Mouse (Mus musculus): Measurements from ENCODE around the gene Glyr1.

The Glyr1 gene

GRCm38 (mm10) chr16:5049774-5050234, at the start of gene Glyr1, which contains the start of gene Ubn1:
TSS of gene Glyr1 (minus strand) at chr16:5049863.
TSS of gene Ubn1 (plus strand) at chr16:5050057.
- peak; percentile 100 for DNase-seq

DNA sequence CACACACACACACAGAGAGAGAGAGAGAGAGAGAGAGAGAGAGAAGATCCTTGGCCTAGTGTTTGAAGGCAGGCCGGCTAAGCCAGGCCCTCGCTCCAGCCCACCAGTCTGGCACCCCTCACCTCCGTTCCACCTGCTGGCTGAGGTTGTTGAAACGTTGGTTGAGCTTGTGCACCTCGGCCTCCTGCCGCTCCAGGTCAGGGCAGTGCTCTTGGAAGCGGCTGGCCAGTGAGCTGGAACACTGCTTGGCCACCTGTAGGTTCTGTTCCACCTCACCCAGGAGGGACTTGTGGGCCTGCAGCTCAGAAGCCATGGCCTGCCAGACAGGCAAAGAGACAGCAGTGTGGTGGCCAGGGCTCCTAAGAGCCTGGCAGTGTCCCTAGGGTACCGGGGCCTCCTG, 46.8 kb upstream of the Glyr1 start:
- peak in 1 of 2 experiments; percentile 43 for DNase-seq

DNA sequence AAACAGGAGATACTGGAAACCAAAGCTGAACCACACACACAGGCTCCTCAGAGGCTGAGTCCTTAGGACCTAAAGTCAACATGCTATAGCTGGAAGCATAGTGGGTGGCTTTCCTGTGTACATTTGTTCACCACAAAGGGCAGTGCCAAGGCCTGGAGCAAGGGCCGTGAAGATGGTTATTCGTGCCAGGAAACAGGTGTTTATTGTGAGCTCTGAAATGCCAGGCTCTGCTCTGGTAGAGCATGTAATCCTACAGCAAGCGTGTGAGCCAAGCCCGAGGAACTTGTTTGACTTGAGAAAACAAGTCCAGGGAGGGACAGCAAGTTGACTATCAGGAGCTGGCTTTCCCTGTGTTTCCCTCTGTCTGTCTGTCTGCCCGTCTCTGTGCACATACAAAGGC, 43.6 kb upstream of the Glyr1 start:
- DNase-seq: peak; percentile 27 to 45

- DNase-seq: no peak
Observed at GRCm38 (mm10) chr16:5089021-5089420, 39.4 kb upstream of the Glyr1 start.

DNA sequence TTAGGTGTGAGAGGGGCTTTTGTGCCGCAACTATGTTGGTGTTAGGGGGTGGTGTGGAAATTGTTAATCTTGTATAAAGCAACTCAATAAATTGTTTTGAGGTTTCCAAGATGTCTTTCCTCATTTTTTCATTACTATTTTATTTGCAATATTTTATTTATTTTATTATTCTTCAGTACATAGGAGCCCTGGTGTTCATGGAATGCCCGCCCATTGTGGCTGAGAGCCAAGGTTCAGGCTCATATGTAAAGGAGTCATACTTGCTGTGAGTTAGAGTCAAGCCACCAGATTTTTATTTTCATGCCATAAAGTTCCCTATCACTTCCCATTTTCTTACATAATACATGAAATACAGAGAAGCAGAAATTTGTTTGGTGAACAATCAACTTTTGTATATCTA, 36.5 kb upstream of the Glyr1 start:
- DNase-seq: peak in 1 of 2 experiments; percentile 23

- DNase-seq: no peak
Observed at GRCm38 (mm10) chr16:5085196-5085595, 35.5 kb upstream of the Glyr1 start.

GRCm38 (mm10) chr16:5074341-5074740, 24.7 kb upstream of the Glyr1 start:
- no peak for DNase-seq

GRCm38 (mm10) chr16:5071974-5072373, 22.3 kb upstream of the Glyr1 start:
- no peak for DNase-seq

- no peak for DNase-seq
Observed at GRCm38 (mm10) chr16:5070321-5070720, 20.7 kb upstream of the Glyr1 start.

DNA sequence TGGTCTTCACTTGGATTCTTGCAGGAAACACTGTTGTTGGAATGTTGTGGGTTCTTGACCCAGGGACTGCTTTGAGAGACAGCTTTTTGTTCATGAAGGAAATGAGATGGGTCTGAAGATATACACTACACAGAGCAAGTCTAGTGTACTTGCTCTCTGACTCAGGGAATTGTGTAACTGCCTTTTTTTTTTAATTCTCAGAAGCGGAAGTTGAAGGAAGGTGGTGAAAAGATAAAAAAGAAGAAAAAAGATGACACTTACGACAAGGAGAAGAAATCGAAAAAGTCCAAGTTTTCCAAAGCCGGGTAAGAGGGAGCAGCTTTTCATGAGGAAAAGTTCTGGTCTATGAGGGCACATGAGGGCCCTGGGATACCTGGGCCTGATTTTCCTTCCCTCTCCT, 13.8 kb upstream of the Glyr1 start:
- no peak for DNase-seq

GRCm38 (mm10) chr16:5058114-5058513, 8.5 kb upstream of the Glyr1 start:
- DNase-seq: peak in 1 of 2 experiments; percentile 11

- peak; percentile 83 to 92 for DNase-seq
Observed at GRCm38 (mm10) chr16:5050251-5051110, 818 bp upstream of the Glyr1 start.

- DNase-seq: no peak
Observed at GRCm38 (mm10) chr16:5049182-5049773, 385 bp downstream of the Glyr1 start.

GRCm38 (mm10) chr16:5045322-5045721, 4.3 kb downstream of the Glyr1 start:
- DNase-seq: no peak

GRCm38 (mm10) chr16:5036649-5037234, 12.9 kb downstream of the Glyr1 start:
- DNase-seq: no peak

DNA sequence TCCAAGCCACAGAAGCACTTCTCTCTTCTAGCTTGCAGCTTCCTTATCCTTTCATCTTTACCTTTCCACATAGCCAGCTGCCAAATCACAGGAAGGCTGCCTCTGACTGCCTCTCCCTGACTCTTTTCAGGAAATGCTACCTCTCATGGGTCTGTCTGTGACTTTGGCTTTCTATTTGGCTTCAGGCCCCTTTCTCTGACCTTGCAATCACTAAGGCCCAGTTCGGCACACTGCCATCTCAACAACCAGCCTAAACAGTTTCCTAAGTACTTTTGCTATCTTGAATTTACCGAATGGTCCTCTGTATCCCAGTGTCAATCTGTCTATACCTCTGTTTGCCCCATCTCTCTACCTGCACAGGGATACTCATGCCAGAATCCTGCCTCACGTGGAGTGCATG, 14.1 kb downstream of the Glyr1 start:
- no peak for DNase-seq

- DNase-seq: no peak
Observed at GRCm38 (mm10) chr16:5029847-5030246, 19.8 kb downstream of the Glyr1 start.

GRCm38 (mm10) chr16:5024021-5024420, 25.6 kb downstream of the Glyr1 start:
- no peak for DNase-seq

GRCm38 (mm10) chr16:5014578-5014977, 35.1 kb downstream of the Glyr1 start:
- DNase-seq: no peak

DNA sequence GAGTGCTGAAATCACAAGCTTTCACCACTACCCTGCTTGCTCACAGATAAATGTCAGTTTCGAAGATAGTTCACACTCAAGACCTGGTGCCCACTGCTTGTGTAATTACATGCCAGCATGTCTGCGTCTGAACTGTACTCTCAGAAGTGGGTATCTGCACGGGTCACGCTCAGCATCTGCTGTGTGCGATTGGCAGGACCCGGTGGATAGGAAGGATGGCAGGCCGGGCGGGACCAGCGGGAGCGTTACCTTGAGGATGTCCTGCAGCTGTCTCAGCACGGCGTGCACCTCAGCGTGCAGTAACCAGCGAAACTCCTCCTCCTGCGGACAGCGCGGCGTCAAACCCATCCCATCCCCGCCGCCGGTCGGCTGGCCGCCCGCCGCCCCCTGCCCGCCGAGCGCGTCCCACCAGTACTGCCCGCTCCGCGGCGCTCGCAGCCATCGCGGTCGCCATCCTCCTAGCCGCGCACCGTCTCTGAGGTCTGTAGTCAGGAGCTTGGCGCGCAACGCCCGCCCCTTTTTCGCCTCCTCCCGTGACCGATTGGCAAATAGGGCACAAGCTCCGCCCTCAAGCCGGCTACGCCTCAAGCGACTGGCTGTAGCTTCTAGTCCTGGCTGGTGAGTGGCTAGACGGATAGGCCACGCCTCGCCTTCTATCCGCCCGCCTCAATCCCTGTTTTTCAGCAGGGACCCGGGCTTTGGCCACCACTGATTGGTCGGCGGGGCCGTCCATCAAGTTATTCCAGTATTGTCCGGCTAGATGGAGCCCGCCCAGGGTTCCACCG, 36.4 kb downstream of the Glyr1 start, which contains the start of gene Rogdi:
Gene Rogdi (minus strand): TSS at position 500 of the 785 bp plus-strand sequence.
- DNase-seq: peak; percentile 98 to 99

GRCm38 (mm10) chr16:5012036-5013005, 37.3 kb downstream of the Glyr1 start:
- peak in 1 of 2 experiments; percentile 40 for DNase-seq

Measured in kidney, postnatal 4 days (tissue).